Mouse (Mus musculus): ENCODE measurements at regions not wholly inside any gene's neighbourhood (a gene's known extent, or its start where the extent isn't known, plus 50 kb on each side); places are given as distances from the start of the nearest gene placed in this dataset.

- no peak for DNase-seq
These were observed 94.7 kb upstream of the Slc13a1 start for GRCm38 (mm10) chr6:24262578-24262977.

GRCm38 (mm10) chr6:24245591-24245990, 77.7 kb upstream of the Slc13a1 start:
- DNase-seq: peak; percentile 46 to 68

- DNase-seq: no peak
These were observed 70.6 kb upstream of the Slc13a1 start for GRCm38 (mm10) chr6:24238541-24238940.

- DNase-seq: no peak
These were observed 70.2 kb upstream of the Slc13a1 start for GRCm38 (mm10) chr6:24238054-24238453.

GRCm38 (mm10) chr6:24233626-24234025, 65.7 kb upstream of the Slc13a1 start:
- peak; percentile 55 to 72 for DNase-seq

- DNase-seq: no peak
These were observed 52.7 kb upstream of the Slc13a1 start for GRCm38 (mm10) chr6:24220589-24220988.

- DNase-seq: no peak
These were observed 52.1 kb upstream of the Slc13a1 start for GRCm38 (mm10) chr6:24219882-24220522.
